Mouse (Mus musculus) heart, embryonic 15.5 days (tissue): ENCODE data around the gene Reps1. TPM values are rescaled to one million over a fixed set of nuclear protein-coding genes. Genes with fewer than 3 reads are reported as not detected.

Experiments used
- ATAC-seq: fragments of 200-750 bp; cut with Nextera tagmentation; replicated peaks from 2 replicates; pipeline ENCODE4 v1.8.0; 2017; ENCODE audit warnings: low read depth, moderate TSS enrichment; ENCODE audit not compliant: insufficient number of reproducible peaks, insufficient read depth, low FRiP score
- H3K27ac ChIP-seq: fragments of 300-500 bp; sonication (generic); 2 replicates; pipeline ENCODE4 v1.5.1; 2015; ENCODE audit warnings: mild to moderate bottlenecking, inconsistent platforms
- H3K27me3 ChIP-seq: fragments of 300-500 bp; sonication (generic); 2 replicates; pipeline ENCODE4 v1.6.1; 2015; ENCODE audit warnings: inconsistent platforms
- H3K36me3 ChIP-seq: fragments of 300-500 bp; sonication (generic); 2 replicates; pipeline ENCODE4 v1.6.1; 2015; ENCODE audit warnings: mild to moderate bottlenecking, inconsistent platforms
- H3K4me1 ChIP-seq: fragments of 300-500 bp; sonication (generic); replicated peaks from 2 replicates; pipeline ENCODE4 v1.6.1; 2015; ENCODE audit warnings: inconsistent platforms
- H3K4me2 ChIP-seq: fragments of 300-500 bp; sonication (generic); 2 replicates; pipeline ENCODE4 v1.6.1; 2015; ENCODE audit warnings: inconsistent platforms, mild to moderate bottlenecking, moderate library complexity
- H3K4me3 ChIP-seq: fragments of 300-500 bp; sonication (generic); 2 replicates; pipeline ENCODE4 v1.5.1; 2015; ENCODE audit warnings: mild to moderate bottlenecking, inconsistent platforms
- H3K9ac ChIP-seq: fragments of 300-500 bp; sonication (generic); 2 replicates; pipeline ENCODE4 v1.6.1; 2015; ENCODE audit warnings: mild to moderate bottlenecking, inconsistent platforms
- H3K9me3 ChIP-seq: fragments of 300-500 bp; sonication (generic); replicated peaks from 2 replicates; pipeline ENCODE4 v1.6.1; 2016; ENCODE audit warnings: inconsistent platforms
- WGBS: fragments of 180-500 bp; shearing (Covaris S2); methylation state at CpG from one replicate; pipeline ENCODE4 v1.1.7; 2015; ENCODE audit warnings: mixed read lengths; 5-methylcytosine and 5-hydroxymethylcytosine counted together
- polyA plus RNA-seq: library from polyadenylated mRNA; unstranded; fragments of >200 nt; fragmentation: Nextera tagmentation; extraction: Ambion mirVana; gene quantifications from 2 replicates; pipeline ENCODE4 v1.2.1, GENCODE M21; 2015

Gene Reps1
- polyA plus RNA-seq, 1 experiment from 2014 or later = 15.9 TPM

GRCm38 (mm10) chr10:18066031-18066439 lies 10.4 kb downstream of the Reps1 start:
- Histone ChIP-seq H3K4me2 (no peak overlapping the region), H3K27ac (no peak overlapping the region), H3K36me3 (no peaks in the 10 kb centered on the region), H3K9me3 (no peaks in the 10 kb centered on the region), H3K4me3 (no peak overlapping the region), H3K9ac (no peak overlapping the region), H3K27me3 (no peaks in the 10 kb centered on the region), H3K4me1 (peaks cover 51% of the 10 kb centered on the region)
- 81% methylated on average over 10 of the region's 10 CpGs for WGBS
- no peak for ATAC-seq

DNA sequence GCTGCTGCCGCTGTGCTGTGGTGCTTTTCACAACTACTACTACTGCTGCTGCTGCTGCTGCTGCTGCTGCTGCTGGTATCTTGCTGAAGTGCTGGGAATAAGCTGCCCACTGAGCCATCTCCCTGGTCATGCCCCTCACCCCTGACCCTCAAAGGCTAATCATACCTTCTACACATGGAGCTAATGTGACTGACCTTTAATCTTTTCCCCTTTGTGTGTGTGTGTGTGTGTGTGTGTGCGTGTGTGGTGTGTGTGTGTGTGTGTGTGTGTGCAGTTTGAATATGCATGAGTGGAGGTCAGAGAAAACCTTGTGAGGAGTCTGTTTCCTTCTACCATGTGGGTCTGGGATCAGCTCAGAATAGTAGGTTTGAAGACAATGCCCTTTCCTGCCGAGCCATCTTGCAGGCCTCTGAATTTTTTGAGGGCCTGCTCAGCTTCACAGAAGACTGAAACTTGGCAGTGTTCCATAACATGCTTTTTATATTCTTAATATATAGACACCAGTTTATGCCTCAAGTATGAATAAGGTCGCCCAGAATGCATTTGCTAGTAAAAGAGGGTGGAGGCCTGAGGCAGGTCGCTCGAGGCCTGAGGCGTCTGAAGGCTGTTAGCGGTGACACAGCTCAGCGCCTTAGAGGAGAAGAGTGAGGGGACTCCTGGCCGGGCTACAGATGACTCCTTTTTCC lies 12.2 kb downstream of the Reps1 start:
- H3K4me1 ChIP-seq = peaks cover 53% of the 10 kb centered on the region
- no peak overlapping the region for H3K4me3 ChIP-seq
- 38% methylated on average over 10 of the region's 10 CpGs for WGBS
- 0 out of 2 replicates have a peak overlapping the region, but pooled peaks have one; percentile 10 for H3K4me2 ChIP-seq
- no peaks in the 10 kb centered on the region for H3K36me3 ChIP-seq
- H3K9me3 ChIP-seq = no peaks in the 10 kb centered on the region
- no peak overlapping the region for H3K9ac ChIP-seq
- H3K27me3 ChIP-seq = no peaks in the 10 kb centered on the region
- ATAC-seq = peak; percentile 16; the same call in 1 of the 2 replicates
- H3K27ac ChIP-seq = peak overlapping the region; percentile 76

DNA sequence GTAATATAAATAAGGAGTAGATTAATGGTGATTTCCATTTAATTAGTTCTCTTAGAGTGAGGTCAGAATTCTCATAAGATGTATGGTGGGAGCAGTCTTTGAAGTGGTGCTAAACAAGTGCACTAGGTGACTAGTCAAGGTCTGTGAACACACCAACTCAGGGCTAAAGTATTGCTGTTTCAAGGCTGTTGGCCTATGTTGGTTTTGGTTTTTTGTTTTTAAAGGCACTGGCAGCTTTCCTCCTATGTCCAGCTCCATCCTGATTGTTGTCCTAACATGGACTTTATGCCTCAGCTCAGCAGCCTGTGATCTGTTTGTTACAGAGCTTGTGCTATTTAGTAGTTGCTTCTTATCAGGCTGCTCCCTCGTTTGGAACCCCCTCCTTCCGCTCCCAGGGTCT lies 13.2 kb downstream of the Reps1 start:
- no peak for ATAC-seq
- Histone ChIP-seq H3K4me1 (peaks cover 57% of the 10 kb centered on the region), H3K9me3 (no peaks in the 10 kb centered on the region)

DNA sequence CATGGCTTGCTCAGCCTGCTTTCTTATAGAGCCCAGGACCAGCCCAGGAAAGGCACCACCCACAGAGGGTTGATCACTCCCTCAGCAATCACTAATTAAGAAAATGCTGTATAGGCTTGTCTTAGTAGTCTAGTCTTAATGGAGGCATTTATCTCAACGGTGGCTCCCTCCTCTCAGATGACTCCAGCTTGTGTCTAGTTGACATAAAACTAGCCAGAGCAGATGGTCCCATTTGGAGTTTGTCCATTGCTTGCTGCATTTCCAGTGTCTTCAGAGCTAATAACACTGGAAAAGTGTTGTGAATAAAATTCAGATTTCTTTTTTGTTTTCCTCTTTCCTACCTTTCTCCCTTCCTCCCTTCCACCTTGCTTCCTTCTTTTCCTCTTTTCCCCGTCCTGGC lies 13.9 kb downstream of the Reps1 start:
- H3K9ac ChIP-seq = no peak overlapping the region
- no peak overlapping the region for H3K4me3 ChIP-seq
- H3K36me3 ChIP-seq = no peaks in the 10 kb centered on the region
- no peaks in the 10 kb centered on the region for H3K9me3 ChIP-seq
- H3K4me1 ChIP-seq = peaks cover 61% of the 10 kb centered on the region
- no peaks in the 10 kb centered on the region for H3K27me3 ChIP-seq
- H3K27ac ChIP-seq = no peak overlapping the region
- 69% methylated on average over 2 of the region's 2 CpGs for WGBS
- no peak overlapping the region for H3K4me2 ChIP-seq
- no peak for ATAC-seq

More for the DNA sequence above, 13.2 kb downstream of the Reps1 start:
- no peaks in the 10 kb centered on the region for H3K36me3 ChIP-seq
- no peak overlapping the region for H3K27ac ChIP-seq
- no peak overlapping the region for H3K4me2 ChIP-seq
- no peaks in the 10 kb centered on the region for H3K27me3 ChIP-seq
- no peak overlapping the region for H3K4me3 ChIP-seq
- 53% methylated on average over 2 of the region's 2 CpGs for WGBS
- H3K9ac ChIP-seq = no peak overlapping the region

GRCm38 (mm10) chr10:18070144-18070543 lies 14.5 kb downstream of the Reps1 start:
- Histone ChIP-seq H3K27ac (peak overlapping the region; percentile 47; the same call in 1 of the 2 replicates), H3K27me3 (no peaks in the 10 kb centered on the region), H3K4me3 (no peak overlapping the region), H3K4me1 (peaks cover 61% of the 10 kb centered on the region), H3K9ac (no peak overlapping the region), H3K9me3 (no peaks in the 10 kb centered on the region), H3K36me3 (no peaks in the 10 kb centered on the region), H3K4me2 (no peak overlapping the region)
- no peak for ATAC-seq
- WGBS = 47% methylated on average over 3 of the region's 3 CpGs

GRCm38 (mm10) chr10:18070616-18071015 lies 15.0 kb downstream of the Reps1 start:
- H3K27ac ChIP-seq = peak overlapping the region; percentile 47
- 61% methylated on average over 2 of the region's 2 CpGs for WGBS
- no peak for ATAC-seq
- H3K4me3 ChIP-seq = no peak overlapping the region
- H3K27me3 ChIP-seq = no peaks in the 10 kb centered on the region
- peaks cover 61% of the 10 kb centered on the region for H3K4me1 ChIP-seq
- no peak overlapping the region for H3K9ac ChIP-seq
- no peak overlapping the region for H3K4me2 ChIP-seq
- no peaks in the 10 kb centered on the region for H3K9me3 ChIP-seq
- H3K36me3 ChIP-seq = no peaks in the 10 kb centered on the region

DNA sequence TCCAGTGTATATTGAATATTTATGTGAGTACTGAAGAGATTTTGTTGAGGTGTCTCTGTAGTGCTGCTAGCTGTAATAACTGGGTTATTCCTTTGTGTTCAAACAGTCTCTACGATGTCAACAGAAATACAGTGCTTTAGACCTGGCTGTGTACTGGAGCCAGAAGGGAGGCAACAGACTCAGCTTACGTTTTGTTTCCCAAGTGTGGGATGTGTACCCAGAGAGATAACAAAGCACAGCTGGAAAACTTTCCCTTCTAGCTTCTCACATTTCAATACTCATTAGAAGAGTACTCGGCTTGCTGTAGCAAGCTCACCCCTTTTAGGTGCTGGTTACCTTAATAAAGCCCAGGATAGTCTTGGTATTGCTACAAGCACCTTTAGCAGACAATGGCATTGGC lies 17.2 kb downstream of the Reps1 start:
- H3K4me3 ChIP-seq = no peak overlapping the region
- no peaks in the 10 kb centered on the region for H3K9me3 ChIP-seq
- H3K27ac ChIP-seq = no peak overlapping the region
- H3K4me1 ChIP-seq = peaks cover 48% of the 10 kb centered on the region
- no peaks in the 10 kb centered on the region for H3K36me3 ChIP-seq
- H3K4me2 ChIP-seq = no peak overlapping the region
- ATAC-seq = no peak
- H3K27me3 ChIP-seq = no peaks in the 10 kb centered on the region
- 41% methylated on average over 3 of the region's 3 CpGs for WGBS
- no peak overlapping the region for H3K9ac ChIP-seq

DNA sequence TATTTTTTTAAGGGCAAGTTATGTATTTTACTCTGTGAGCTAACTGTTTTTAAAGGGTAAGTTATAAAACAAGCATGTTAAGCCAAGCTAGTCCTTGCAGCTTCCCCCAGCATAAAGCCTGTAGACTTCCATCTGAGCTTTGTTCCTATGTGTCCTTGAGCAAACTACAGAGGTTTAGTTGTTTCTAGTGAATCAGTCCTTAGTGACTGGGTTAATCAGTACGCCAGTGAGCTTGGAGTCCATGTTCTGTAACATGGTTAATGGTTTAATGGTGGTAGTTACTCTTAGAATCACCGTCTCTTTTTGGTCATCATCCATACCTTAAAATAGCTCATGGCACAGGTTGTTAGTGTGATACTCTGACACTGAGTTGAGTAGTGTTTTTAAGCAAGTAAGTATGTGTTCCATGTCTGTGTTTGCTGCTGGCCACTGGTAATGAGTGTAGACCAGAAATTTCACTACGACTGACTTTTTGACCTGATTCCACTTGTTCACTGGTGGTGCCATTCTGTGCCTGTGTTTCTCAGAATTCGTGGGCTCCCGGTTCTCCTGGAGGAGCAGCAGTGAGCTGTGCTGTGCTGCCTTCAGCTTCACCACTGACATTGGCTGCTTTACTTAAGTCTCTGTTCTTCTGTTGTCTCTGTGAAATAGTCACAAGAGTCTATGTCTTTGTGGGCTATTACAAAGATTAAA lies 18.9 kb downstream of the Reps1 start:
- 73% methylated on average over 5 of the region's 5 CpGs for WGBS
- Histone ChIP-seq H3K4me1 (peaks cover 37% of the 10 kb centered on the region), H3K27ac (0 out of 2 replicates have a peak overlapping the region, but pooled peaks have one; percentile 7), H3K9me3 (no peaks in the 10 kb centered on the region), H3K4me2 (no peak overlapping the region), H3K9ac (no peak overlapping the region), H3K4me3 (no peak overlapping the region), H3K36me3 (no peaks in the 10 kb centered on the region), H3K27me3 (no peaks in the 10 kb centered on the region)
- ATAC-seq = no peak

DNA sequence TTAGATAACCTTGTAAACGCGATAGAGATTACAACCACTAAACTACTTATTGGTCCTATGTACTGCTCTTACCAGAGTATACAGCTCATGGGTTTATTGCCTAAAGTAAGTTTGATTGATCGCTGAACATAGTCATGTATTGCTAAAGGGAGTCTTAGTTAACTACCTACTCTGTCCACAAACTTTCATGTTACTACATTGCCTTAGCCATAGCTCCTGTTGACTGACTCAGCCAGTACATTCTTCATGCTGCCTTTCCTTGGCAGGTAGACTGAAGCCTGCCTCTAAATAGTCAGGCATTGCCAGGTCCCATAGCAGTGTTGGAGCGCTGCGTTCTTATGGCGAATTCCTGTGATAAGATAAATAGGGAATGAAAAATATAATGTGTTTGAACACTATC lies 20.2 kb downstream of the Reps1 start:
- ATAC-seq = no peak
- H3K4me3 ChIP-seq = no peak overlapping the region
- H3K9me3 ChIP-seq = no peaks in the 10 kb centered on the region
- peaks cover 32% of the 10 kb centered on the region for H3K4me1 ChIP-seq
- 53% methylated on average over 6 of the region's 6 CpGs for WGBS
- H3K27ac ChIP-seq = no peak overlapping the region
- no peaks in the 10 kb centered on the region for H3K27me3 ChIP-seq
- no peaks in the 10 kb centered on the region for H3K36me3 ChIP-seq
- H3K4me2 ChIP-seq = no peak overlapping the region
- no peak overlapping the region for H3K9ac ChIP-seq

GRCm38 (mm10) chr10:18081536-18081935 lies 25.9 kb downstream of the Reps1 start:
- ATAC-seq = no peak
- Histone ChIP-seq H3K4me2 (no peak overlapping the region), H3K9ac (no peak overlapping the region), H3K4me1 (peaks cover 11% of the 10 kb centered on the region), H3K4me3 (no peak overlapping the region), H3K36me3 (no peaks in the 10 kb centered on the region; the same call in 1 of the 2 replicates), H3K27me3 (no peaks in the 10 kb centered on the region), H3K27ac (no peak overlapping the region), H3K9me3 (no peaks in the 10 kb centered on the region)
- WGBS = 81% methylated on average over 1 of the region's 1 CpGs

- WGBS = 89% methylated on average over 6 of the region's 6 CpGs
- H3K4me1 ChIP-seq = peaks cover 11% of the 10 kb centered on the region
Observed at GRCm38 (mm10) chr10:18082772-18083171, 27.1 kb downstream of the Reps1 start.

More at GRCm38 (mm10) chr10:18082772-18083171, 27.1 kb downstream of the Reps1 start:
- no peaks in the 10 kb centered on the region for H3K27me3 ChIP-seq
- H3K9ac ChIP-seq = no peak overlapping the region
- no peak overlapping the region for H3K27ac ChIP-seq
- H3K4me2 ChIP-seq = no peak overlapping the region
- ATAC-seq = no peak
- no peaks in the 10 kb centered on the region; the same call in 1 of the 2 replicates for H3K36me3 ChIP-seq
- no peak overlapping the region for H3K4me3 ChIP-seq
- no peaks in the 10 kb centered on the region; the same call in 1 of the 2 replicates for H3K9me3 ChIP-seq
